Comparison of ENCODE assay signal across 8 mouse cellular contexts in genomic region chr4:120747243-120747792, GRCm38 (mm10). TPM values are rescaled to one million over a fixed set of nuclear protein-coding genes. Genes with fewer than 3 reads are reported as not detected.
DNase-seq lines count a peak whose midpoint lies in the region; ATAC-seq and TF ChIP-seq lines count a peak whose summit lies in the region.

No protein-coding gene starts in this region.

- no peaks in the 10 kb centered on the region for H3K4me1 ChIP-seq in lung, embryonic 14.5 days (ENCODE audit: insufficient read depth)
- H3K4me1 ChIP-seq in embryonic facial prominence, embryonic 10.5 days: peaks cover 46% of the 10 kb centered on the region
- H3K4me1 ChIP-seq in heart, embryonic 16.5 days (ENCODE audit: control insufficient read depth, insufficient read depth, low read length): peaks cover 5% of the 10 kb centered on the region; the same call in 1 of the 2 replicates
- peaks cover 17% of the 10 kb centered on the region for H3K4me1 ChIP-seq in limb, embryonic 13.5 days
- peaks cover 23% of the 10 kb centered on the region for H3K4me1 ChIP-seq in neural tube, embryonic 15.5 days

- intact Hi-C loops in left cerebral cortex, postnatal 25 days (cut with DNase I): no loop called here

- no peaks in the 10 kb centered on the region for H3K9me3 ChIP-seq in lung, embryonic 14.5 days (ENCODE audit: low read depth, low read length)
- H3K9me3 ChIP-seq in embryonic facial prominence, embryonic 10.5 days: no peaks in the 10 kb centered on the region
- no peaks in the 10 kb centered on the region for H3K9me3 ChIP-seq in heart, embryonic 16.5 days (replicated peaks; ENCODE audit: control insufficient read depth, low read length)
- H3K9me3 ChIP-seq in limb, embryonic 13.5 days: no peaks in the 10 kb centered on the region
- no peaks in the 10 kb centered on the region for H3K9me3 ChIP-seq in neural tube, embryonic 15.5 days (replicated peaks)

- no peak for TF ChIP-seq CTCF in lung, embryonic 14.5 days (IDR thresholded peaks at IDR 0.05; ENCODE audit: low read depth)

- H3K4me3 ChIP-seq in lung, embryonic 14.5 days (ENCODE audit: low read depth, low read length): peak overlapping the region; percentile 65
- H3K4me3 ChIP-seq in embryonic facial prominence, embryonic 10.5 days: peak overlapping the region; percentile 74
- H3K4me3 ChIP-seq in heart, embryonic 16.5 days (ENCODE audit: low read length): peak overlapping the region; percentile 71
- peak overlapping the region; percentile 70 for H3K4me3 ChIP-seq in limb, embryonic 13.5 days
- peak overlapping the region; percentile 60 for H3K4me3 ChIP-seq in neural tube, embryonic 15.5 days (replicated peaks)

- H3K4me2 ChIP-seq in lung, embryonic 14.5 days: peak overlapping the region; percentile 99
- H3K4me2 ChIP-seq in heart, embryonic 16.5 days (ENCODE audit: low read depth, low read length): peak overlapping the region; percentile 99
- H3K4me2 ChIP-seq in limb, embryonic 13.5 days (replicated peaks): peak overlapping the region; percentile 100
- H3K4me2 ChIP-seq in neural tube, embryonic 15.5 days: peak overlapping the region; percentile 99

- DNase-seq in lung, embryonic 14.5 days: no peak
- DNase-seq in lung, postnatal 10 days: no peak
- peak; percentile 63 for DNase-seq in embryonic facial prominence, embryonic 10.5 days (ENCODE audit: low spot score)
- no peak for DNase-seq in left cerebral cortex, postnatal 25 days (ENCODE audit: low spot score in 2 of 2)

- peaks cover 60% of the 10 kb centered on the region for H3K27me3 ChIP-seq in lung, embryonic 14.5 days (ENCODE audit: insufficient read depth, low read length)
- H3K27me3 ChIP-seq in embryonic facial prominence, embryonic 10.5 days (replicated peaks; ENCODE audit: low read depth, poor library complexity, severe bottlenecking): peaks cover 98% of the 10 kb centered on the region
- H3K27me3 ChIP-seq in heart, embryonic 16.5 days (ENCODE audit: control insufficient read depth, insufficient read depth, low read length): peaks cover 56% of the 10 kb centered on the region
- H3K27me3 ChIP-seq in limb, embryonic 13.5 days: peaks cover 85% of the 10 kb centered on the region
- H3K27me3 ChIP-seq in neural tube, embryonic 15.5 days (replicated peaks): peaks cover 50% of the 10 kb centered on the region

- ATAC-seq in lung, embryonic 14.5 days (ENCODE audit: insufficient read depth): peak; percentile 41
- ATAC-seq in heart, embryonic 16.5 days (replicated peaks; ENCODE audit: extremely low read depth, insufficient read depth, low FRiP score): no peak; the same call in 1 of the 2 replicates
- ATAC-seq in limb, embryonic 13.5 days (ENCODE audit: low FRiP score, low read depth): 0 out of 2 replicates have a peak, but pooled peaks have one; percentile 25
- ATAC-seq in neural tube, embryonic 15.5 days (ENCODE audit: low FRiP score): peak; percentile 53
- no peak for ATAC-seq in megakaryocyte progenitor cell, adult 5-6 weeks (replicated peaks; ENCODE audit: poor library complexity)

- H3K36me3 ChIP-seq in lung, embryonic 14.5 days (ENCODE audit: insufficient read depth): no peaks in the 10 kb centered on the region
- no peaks in the 10 kb centered on the region for H3K36me3 ChIP-seq in embryonic facial prominence, embryonic 10.5 days (replicated peaks)
- no peaks in the 10 kb centered on the region for H3K36me3 ChIP-seq in heart, embryonic 16.5 days (ENCODE audit: control insufficient read depth, insufficient read depth)
- no peaks in the 10 kb centered on the region for H3K36me3 ChIP-seq in limb, embryonic 13.5 days
- no peaks in the 10 kb centered on the region for H3K36me3 ChIP-seq in neural tube, embryonic 15.5 days

- no peak overlapping the region for H3K27ac ChIP-seq in lung, embryonic 14.5 days (ENCODE audit: low read depth)
- peak overlapping the region; percentile 65; the same call in 1 of the 2 replicates for H3K27ac ChIP-seq in embryonic facial prominence, embryonic 10.5 days (replicated peaks)
- H3K27ac ChIP-seq in heart, embryonic 16.5 days (ENCODE audit: low read length): no peak overlapping the region
- no peak overlapping the region for H3K27ac ChIP-seq in limb, embryonic 13.5 days
- no peak overlapping the region for H3K27ac ChIP-seq in neural tube, embryonic 15.5 days (replicated peaks)

- under 1% methylated on average over 72 of the region's 75 CpGs for WGBS in lung, embryonic 14.5 days
- under 1% methylated on average over 75 of the region's 75 CpGs for WGBS in embryonic facial prominence, embryonic 10.5 days
- under 1% methylated on average over 63 of the region's 75 CpGs for WGBS in heart, embryonic 16.5 days
- WGBS in limb, embryonic 13.5 days: under 1% methylated on average over 52 of the region's 75 CpGs
- WGBS in neural tube, embryonic 15.5 days: under 1% methylated on average over 51 of the region's 75 CpGs

- peak overlapping the region; percentile 58 for H3K9ac ChIP-seq in lung, embryonic 14.5 days
- H3K9ac ChIP-seq in heart, embryonic 16.5 days (ENCODE audit: low read length): peak overlapping the region; percentile 68
- peak overlapping the region; percentile 64 for H3K9ac ChIP-seq in limb, embryonic 13.5 days
- peak overlapping the region; percentile 49 for H3K9ac ChIP-seq in neural tube, embryonic 15.5 days (replicated peaks)

RNA-seq across cellular contexts. Expression of gene Kcnq4, which starts 1.1 kb away (rescaled TPM):
- 3.7 and 4.5 TPM in 2 replicates for polyA plus RNA-seq in lung, embryonic 14.5 days (2014; fragmentation: Nextera tagmentation; extraction: Ambion mirVana)
- polyA plus RNA-seq in embryonic facial prominence, embryonic 10.5 days (2016; fragmentation: Nextera tagmentation; extraction: Ambion mirVana): 4.2 and 5.6 TPM in 2 replicates
- 0.85 and 1.0 TPM in 2 replicates for polyA plus RNA-seq in heart, embryonic 16.5 days (2015; fragmentation: Nextera tagmentation; extraction: Ambion mirVana)
- 6.0 and 6.2 TPM in 2 replicates for polyA plus RNA-seq in limb, embryonic 13.5 days (2015; fragmentation: Nextera tagmentation; extraction: Ambion mirVana)
- 5.8 and 6.7 TPM in 2 replicates for polyA plus RNA-seq in neural tube, embryonic 15.5 days (2015; fragmentation: Nextera tagmentation; extraction: Ambion mirVana)
- 1 to 10 TPM; 7.4 to 8.5 TPM for total RNA-seq in left cerebral cortex, postnatal 25 days (2021)
- total RNA-seq in megakaryocyte progenitor cell, adult 5-6 weeks (2015): not detected in 2 replicates
- total RNA-seq in megakaryocyte progenitor cell, adult 5-6 weeks (2017): not detected in 2 replicates

Comparison
In these comparisons a context has a peak if more than half of its experiments do, and no peak if none do; other contexts are left out.
1. ATAC-seq: peak in lung, embryonic 14.5 days (single experiment), limb, embryonic 13.5 days (single experiment) and neural tube, embryonic 15.5 days (single experiment); none in heart, embryonic 16.5 days (single experiment) and megakaryocyte progenitor cell, adult 5-6 weeks (single experiment).
2. Peak in every context shown above with its lines, with median percentiles within 50 percentile points of each other: H3K4me2 ChIP-seq, H3K4me3 ChIP-seq and H3K9ac ChIP-seq.